Mouse (Mus musculus): ENCODE results near the gene Nkx6-2.

DNA sequence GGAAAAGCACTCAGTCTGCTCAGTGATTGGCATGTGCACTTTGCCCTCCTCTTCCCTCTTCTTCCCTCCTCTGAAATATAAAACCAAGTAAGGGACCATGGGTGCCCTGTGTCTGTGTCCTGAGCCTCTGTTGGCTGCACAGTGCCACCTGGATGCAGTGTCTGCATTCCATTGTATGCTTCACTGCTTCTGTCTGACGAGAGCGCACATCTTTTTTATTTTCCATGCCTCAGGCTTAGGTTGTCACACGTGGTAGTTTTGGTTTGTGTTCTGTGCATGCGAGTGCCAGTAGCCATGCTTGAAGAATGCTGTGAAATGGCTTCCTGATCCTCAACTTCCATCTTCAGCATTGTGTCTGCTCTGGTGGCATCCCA lies 51.2 kb downstream of the Nkx6-2 start:
- TF ChIP-seq CTCF (IDR thresholded peaks at IDR 0.05; ENCODE audit: borderline replicate concordance, control insufficient read depth, extremely low read depth, insufficient read depth, low read length, poor library complexity) (no peak), POLR2A (IDR thresholded peaks at IDR 0.05; ENCODE audit: control insufficient read depth, extremely low read depth, insufficient read depth, low read length, poor library complexity) (no peak)
